Mouse (Mus musculus): ENCODE results near the gene Ncstn. TPM values are rescaled to one million over a fixed set of nuclear protein-coding genes. Genes with fewer than 3 reads are reported as not detected.

The Ncstn gene
- total and polyA plus RNA-seq, 2 experiments from 2014 or later, result 77.5 to 101 TPM

DNA sequence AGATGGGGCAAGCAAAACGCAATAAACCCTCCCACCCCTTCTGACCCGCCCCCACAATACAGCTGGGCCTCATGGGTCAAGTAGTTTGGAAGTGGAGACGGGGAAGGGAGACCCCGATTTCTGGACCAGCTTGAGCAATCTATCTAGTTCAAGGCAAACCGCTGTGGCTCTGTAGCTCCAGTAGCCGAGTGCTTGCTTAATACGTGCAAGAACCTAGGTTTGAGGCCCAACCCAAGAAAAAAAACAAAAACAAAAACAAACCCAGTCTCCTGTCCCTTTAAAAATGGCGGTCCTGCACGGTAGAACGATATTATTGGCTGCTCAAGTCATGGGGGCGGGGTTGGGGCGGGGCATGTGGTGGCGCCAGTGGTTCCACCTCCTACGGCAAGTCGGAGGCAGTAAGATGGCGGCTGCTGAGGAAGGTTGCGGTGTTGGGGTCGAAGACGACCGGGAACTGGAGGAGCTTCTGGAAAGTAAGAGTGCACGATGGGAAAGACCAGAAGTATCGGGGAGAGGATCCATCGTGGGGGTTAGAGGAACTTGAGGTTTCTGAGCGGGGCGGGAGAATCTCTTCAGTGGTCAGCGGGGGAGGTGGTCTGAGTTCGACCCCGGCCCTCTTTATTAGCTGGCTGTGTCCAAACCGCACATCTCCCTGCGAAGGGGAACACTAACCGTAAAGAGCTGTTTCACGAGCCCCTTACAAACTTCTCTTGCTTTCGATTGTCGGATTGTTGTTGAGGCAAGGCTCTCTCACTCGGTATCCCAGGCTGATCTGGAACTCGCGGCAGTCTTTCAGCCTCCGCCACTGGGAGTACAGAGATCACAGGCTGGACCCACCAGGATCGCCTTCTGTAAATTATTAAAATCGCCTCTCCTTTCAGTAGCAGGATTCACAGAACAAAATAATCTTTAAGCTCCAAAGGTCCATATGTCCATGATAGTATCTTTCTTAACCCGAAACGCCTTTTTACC, 44.1 kb upstream of the Ncstn start, which contains the start of gene Pex19:
Gene Pex19 (plus strand): TSS at position 380 of the 972 bp plus-strand sequence.
- Histone ChIP-seq H3K27ac (peak within 1 kb of the TSS; percentile 66), H3K4me1 (ENCODE audit: insufficient read depth, low read length) (peaks cover 6% of the 10 kb centered on the region), H3K4me3 (ENCODE audit: low read length) (peak within 1 kb of the TSS; percentile 85), H3K9me3 (ENCODE audit: low read length) (no peaks in the 10 kb centered on the region), H3K4me2 (ENCODE audit: low read depth, low read length) (peak within 1 kb of the TSS; percentile 69), H3K9ac (replicated peaks; ENCODE audit: low read length) (peak within 1 kb of the TSS; percentile 80), H3K27me3 (ENCODE audit: insufficient read depth, low read length) (no peaks in the 10 kb centered on the region), H3K36me3 (ENCODE audit: insufficient read depth, low read length) (peaks cover 28% of the 10 kb centered on the region)
- ATAC-seq (peak; percentile 97), DNase-seq (ENCODE audit: low spot score) (peak; percentile 95)
- TF ChIP-seq CTCF (IDR thresholded peaks at IDR 0.05; ENCODE audit: low read depth), result no peak
- 2% methylated on average over 42 of the region's 42 CpGs for WGBS

DNA sequence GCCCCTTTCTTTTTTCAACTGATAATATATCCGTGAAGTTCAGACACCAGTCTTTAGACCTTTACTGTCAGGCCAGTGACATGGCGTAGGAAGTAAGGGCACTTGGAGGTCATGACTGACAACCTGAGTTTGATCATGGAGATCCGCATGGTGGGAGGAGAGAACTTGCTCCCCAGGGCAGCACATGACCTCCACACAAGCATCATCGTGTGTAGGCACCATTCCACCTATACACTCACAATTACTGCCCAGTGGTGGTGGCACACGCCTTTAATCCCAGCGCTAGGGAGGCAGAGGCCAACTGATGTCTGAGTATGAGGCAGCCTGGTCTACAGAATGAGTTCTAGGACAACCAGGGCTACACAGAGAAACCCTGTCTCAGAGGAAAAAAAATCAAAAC, 42.0 kb upstream of the Ncstn start:
- Histone ChIP-seq H3K9me3 (ENCODE audit: low read length) (no peaks in the 10 kb centered on the region), H3K27ac (no peak overlapping the region), H3K4me3 (ENCODE audit: low read length) (no peak overlapping the region), H3K9ac (replicated peaks; ENCODE audit: low read length) (no peak overlapping the region), H3K27me3 (ENCODE audit: insufficient read depth, low read length) (no peaks in the 10 kb centered on the region), H3K4me1 (ENCODE audit: insufficient read depth, low read length) (peaks cover 6% of the 10 kb centered on the region), H3K4me2 (ENCODE audit: low read depth, low read length) (no peak overlapping the region), H3K36me3 (ENCODE audit: insufficient read depth, low read length) (peaks cover 34% of the 10 kb centered on the region)
- ATAC-seq, result no peak
- WGBS, result 84% methylated on average over 6 of the region's 6 CpGs
- no peak for DNase-seq (ENCODE audit: low spot score)
- TF ChIP-seq CTCF (IDR thresholded peaks at IDR 0.05; ENCODE audit: low read depth), result no peak

DNA sequence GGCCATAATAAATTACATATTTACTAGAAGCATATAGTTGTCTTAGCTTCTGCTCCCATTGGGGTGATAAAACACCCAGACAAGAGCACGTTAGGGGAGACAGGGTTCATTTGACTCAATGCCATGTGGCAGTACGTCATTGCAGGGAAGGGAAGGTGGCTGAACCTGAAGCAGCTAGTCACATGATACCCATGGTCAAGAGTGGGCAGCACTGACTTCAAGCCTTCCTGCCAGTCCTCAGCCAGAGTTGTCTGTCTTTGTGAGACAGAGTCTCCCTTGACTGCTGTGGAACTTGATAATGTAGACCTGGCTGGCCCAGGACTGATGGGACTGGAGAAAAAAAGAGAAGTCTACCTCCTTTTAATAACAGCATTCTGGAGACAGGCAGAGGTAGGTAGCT, 40.1 kb upstream of the Ncstn start:
- no peak for DNase-seq (ENCODE audit: low spot score)
- H3K27ac ChIP-seq, result no peak overlapping the region
- H3K9me3 ChIP-seq (ENCODE audit: low read length), result no peaks in the 10 kb centered on the region
- no peak for ATAC-seq
- peaks cover 51% of the 10 kb centered on the region for H3K36me3 ChIP-seq (ENCODE audit: insufficient read depth, low read length)
- WGBS, result 81% methylated on average over 2 of the region's 2 CpGs
- TF ChIP-seq CTCF (IDR thresholded peaks at IDR 0.05; ENCODE audit: low read depth), result no peak
- H3K4me1 ChIP-seq (ENCODE audit: insufficient read depth, low read length), result peaks cover 5% of the 10 kb centered on the region
- no peak overlapping the region for H3K4me2 ChIP-seq (ENCODE audit: low read depth, low read length)
- H3K27me3 ChIP-seq (ENCODE audit: insufficient read depth, low read length), result no peaks in the 10 kb centered on the region
- no peak overlapping the region for H3K9ac ChIP-seq (replicated peaks; ENCODE audit: low read length)
- H3K4me3 ChIP-seq (ENCODE audit: low read length), result no peak overlapping the region

DNA sequence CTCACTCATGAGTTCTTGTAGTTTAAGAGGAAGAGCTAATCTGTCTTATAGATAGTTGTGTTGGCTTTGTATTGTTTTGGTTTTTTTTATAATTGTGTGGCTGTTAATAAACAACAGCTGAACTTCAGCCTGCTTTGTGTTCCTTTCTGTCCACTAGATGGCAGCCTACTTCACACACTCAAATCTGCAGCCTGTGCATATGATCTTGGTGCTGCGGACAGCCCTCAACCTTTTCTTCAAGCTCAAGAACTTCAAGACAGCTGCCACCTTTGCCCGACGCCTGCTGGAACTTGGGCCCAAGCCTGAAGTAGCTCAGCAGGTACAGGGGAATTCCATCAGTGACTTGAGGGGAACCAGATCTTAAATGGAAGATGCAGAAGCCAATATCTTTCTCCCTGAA, 37.1 kb upstream of the Ncstn start:
- H3K4me2 ChIP-seq (ENCODE audit: low read depth, low read length), result no peak overlapping the region
- H3K27me3 ChIP-seq (ENCODE audit: insufficient read depth, low read length), result no peaks in the 10 kb centered on the region
- H3K9me3 ChIP-seq (ENCODE audit: low read length), result no peaks in the 10 kb centered on the region
- ATAC-seq, result no peak; the same call in 1 of the 2 replicates
- H3K4me3 ChIP-seq (ENCODE audit: low read length), result no peak overlapping the region
- H3K9ac ChIP-seq (replicated peaks; ENCODE audit: low read length), result no peak overlapping the region
- no peak overlapping the region for H3K27ac ChIP-seq
- TF ChIP-seq CTCF (IDR thresholded peaks at IDR 0.05; ENCODE audit: low read depth), result peak; percentile 84
- DNase-seq (ENCODE audit: low spot score), result peak; percentile 82
- no peaks in the 10 kb centered on the region for H3K4me1 ChIP-seq (ENCODE audit: insufficient read depth, low read length)
- 39% methylated on average over 3 of the region's 3 CpGs for WGBS
- peaks cover 80% of the 10 kb centered on the region for H3K36me3 ChIP-seq (ENCODE audit: insufficient read depth, low read length)

DNA sequence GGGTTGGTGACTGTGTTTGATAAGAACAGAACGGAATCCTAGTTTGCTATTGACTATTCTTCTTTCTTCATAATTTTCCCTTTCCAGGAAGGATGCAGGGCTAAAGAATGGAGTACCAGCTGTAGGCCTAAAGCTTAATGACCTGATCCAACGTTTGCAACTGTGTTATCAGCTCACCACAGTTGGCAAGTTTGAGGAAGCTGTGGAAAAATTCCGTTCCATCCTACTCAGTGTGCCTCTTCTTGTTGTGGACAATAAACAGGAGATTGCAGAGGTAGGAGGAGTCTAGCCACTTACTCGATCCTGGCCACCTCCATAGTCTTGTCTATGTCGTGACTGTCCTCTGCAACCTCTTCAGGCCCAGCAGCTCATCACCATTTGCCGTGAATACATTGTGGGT, 36.5 kb upstream of the Ncstn start:
- H3K27me3 ChIP-seq (ENCODE audit: insufficient read depth, low read length), result no peaks in the 10 kb centered on the region
- no peak overlapping the region for H3K4me3 ChIP-seq (ENCODE audit: low read length)
- TF ChIP-seq CTCF (IDR thresholded peaks at IDR 0.05; ENCODE audit: low read depth), result no peak
- no peaks in the 10 kb centered on the region for H3K9me3 ChIP-seq (ENCODE audit: low read length)
- 81% methylated on average over 6 of the region's 6 CpGs for WGBS
- H3K4me1 ChIP-seq (ENCODE audit: insufficient read depth, low read length), result no peaks in the 10 kb centered on the region
- H3K36me3 ChIP-seq (ENCODE audit: insufficient read depth, low read length), result peaks cover 86% of the 10 kb centered on the region
- DNase-seq (ENCODE audit: low spot score) (no peak), ATAC-seq (no peak)
- no peak overlapping the region for H3K27ac ChIP-seq
- H3K9ac ChIP-seq (replicated peaks; ENCODE audit: low read length), result no peak overlapping the region
- H3K4me2 ChIP-seq (ENCODE audit: low read depth, low read length), result no peak overlapping the region

DNA sequence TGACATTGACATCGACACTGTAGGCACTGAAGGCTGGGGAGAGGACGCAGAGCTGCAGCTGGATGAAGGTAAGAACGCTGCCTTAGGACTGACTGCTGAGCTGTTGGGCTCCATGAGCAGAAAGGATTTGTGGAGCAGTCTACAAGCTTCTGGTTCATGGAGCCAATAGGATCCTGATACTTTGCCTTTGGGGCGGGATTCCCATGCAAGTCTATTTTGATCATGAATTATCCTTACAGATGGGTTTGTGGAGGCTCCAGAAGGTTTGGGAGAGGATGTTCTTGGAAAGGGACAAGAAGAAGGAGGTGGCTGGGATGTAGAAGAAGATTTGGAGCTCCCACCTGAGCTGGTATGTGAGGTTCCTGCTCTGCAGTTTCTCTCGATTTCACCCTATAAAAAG, 34.4 kb upstream of the Ncstn start:
- H3K4me3 ChIP-seq (ENCODE audit: low read length), result no peak overlapping the region
- no peak overlapping the region for H3K9ac ChIP-seq (replicated peaks; ENCODE audit: low read length)
- H3K4me1 ChIP-seq (ENCODE audit: insufficient read depth, low read length), result no peaks in the 10 kb centered on the region
- ATAC-seq (no peak), DNase-seq (ENCODE audit: low spot score) (no peak)
- no peaks in the 10 kb centered on the region for H3K27me3 ChIP-seq (ENCODE audit: insufficient read depth, low read length)
- no peaks in the 10 kb centered on the region for H3K9me3 ChIP-seq (ENCODE audit: low read length)
- H3K4me2 ChIP-seq (ENCODE audit: low read depth, low read length), result no peak overlapping the region
- no peak overlapping the region for H3K27ac ChIP-seq
- WGBS, result 95% methylated on average over 5 of the region's 5 CpGs
- no peak for TF ChIP-seq CTCF (IDR thresholded peaks at IDR 0.05; ENCODE audit: low read depth)
- H3K36me3 ChIP-seq (ENCODE audit: insufficient read depth, low read length), result peaks cover 97% of the 10 kb centered on the region

Measured in hindbrain, postnatal 0 days (tissue).